Comparison of ENCODE assay signal across 8 mouse cellular contexts in genomic region chr3:88532689-88533511, GRCm38 (mm10). TPM values are rescaled to one million over a fixed set of nuclear protein-coding genes. Genes with fewer than 3 reads are reported as not detected.
DNase-seq lines count a peak whose midpoint lies in the region; ATAC-seq and TF ChIP-seq lines count a peak whose summit lies in the region.

No protein-coding gene starts in this region.

- peak overlapping the region; percentile 92 for H3K27ac ChIP-seq in hindbrain, postnatal 0 days
- H3K27ac ChIP-seq in midbrain, embryonic 10.5 days (replicated peaks) = peak overlapping the region; percentile 100

- peak overlapping the region; percentile 94 for H3K9ac ChIP-seq in hindbrain, postnatal 0 days (replicated peaks; ENCODE audit: low read length)

- H3K4me1 ChIP-seq in hindbrain, postnatal 0 days (ENCODE audit: insufficient read depth, low read length) = peaks cover 47% of the 10 kb centered on the region
- H3K4me1 ChIP-seq in midbrain, embryonic 10.5 days = peaks cover 73% of the 10 kb centered on the region

- H3K4me3 ChIP-seq in hindbrain, postnatal 0 days (ENCODE audit: low read length) = peak overlapping the region; percentile 66
- H3K4me3 ChIP-seq in midbrain, embryonic 10.5 days = peak overlapping the region; percentile 87

- no peak for TF ChIP-seq CTCF in hindbrain, postnatal 0 days (IDR thresholded peaks at IDR 0.05; ENCODE audit: low read depth)

- H3K4me2 ChIP-seq in hindbrain, postnatal 0 days (ENCODE audit: low read depth, low read length) = peak overlapping the region; percentile 87

- no peaks in the 10 kb centered on the region for H3K9me3 ChIP-seq in hindbrain, postnatal 0 days (ENCODE audit: low read length)
- no peaks in the 10 kb centered on the region for H3K9me3 ChIP-seq in midbrain, embryonic 10.5 days (replicated peaks)

- peaks cover 13% of the 10 kb centered on the region for H3K36me3 ChIP-seq in hindbrain, postnatal 0 days (ENCODE audit: insufficient read depth, low read length)
- peaks cover 38% of the 10 kb centered on the region for H3K36me3 ChIP-seq in midbrain, embryonic 10.5 days

- ATAC-seq in hindbrain, postnatal 0 days = peak; percentile 15

- peak; percentile 44 to 57 for DNase-seq in cerebellum, postnatal 14 days
- no peak for DNase-seq in cerebellum, adult 9-10 months
- peak; percentile 24 for DNase-seq in 3T3-L1 (ENCODE audit: low read depth, low spot score)
- peak; percentile 81 for DNase-seq in embryo, embryonic 9.5 days (ENCODE audit: extremely low spot score)
- peak; percentile 62 for DNase-seq in hindbrain, postnatal 0 days (ENCODE audit: low spot score)
- peak; percentile 81 for DNase-seq in midbrain, embryonic 10.5 days (ENCODE audit: low spot score)
- no peak for DNase-seq in frontal cortex, adult 2 months (ENCODE audit: extremely low spot score in 1 of 2, low spot score in 1 of 2)
- DNase-seq in layer of hippocampus, postnatal 25 days (ENCODE audit: extremely low spot score in 1 of 2, low spot score in 1 of 2) = no peak

- no peaks in the 10 kb centered on the region for H3K27me3 ChIP-seq in hindbrain, postnatal 0 days (ENCODE audit: insufficient read depth, low read length)
- no peaks in the 10 kb centered on the region for H3K27me3 ChIP-seq in midbrain, embryonic 10.5 days (ENCODE audit: low read depth, poor library complexity, severe bottlenecking)

- under 1% methylated on average over 35 of the region's 40 CpGs for WGBS in hindbrain, postnatal 0 days
- under 1% methylated on average over 40 of the region's 40 CpGs for WGBS in midbrain, embryonic 10.5 days

RNA-seq across cellular contexts. Expression of gene Mex3a, which starts 0.7 kb away (rescaled TPM):
- 52.3 and 54.5 TPM in 2 replicates for total RNA-seq in hindbrain, postnatal 0 days (2014; rRNA removed)
- 13.9 and 15.3 TPM in 2 replicates for polyA plus RNA-seq in hindbrain, postnatal 0 days (2015; fragmentation: Nextera tagmentation; extraction: Ambion mirVana)
- polyA plus RNA-seq in midbrain, embryonic 10.5 days (2016; fragmentation: Nextera tagmentation; extraction: Ambion mirVana) = 27.7 and 33.8 TPM in 2 replicates
- 4.5 and 4.7 TPM in 2 replicates for polyA plus RNA-seq in frontal cortex, adult 2 months (2012; rRNA removed)
- 1 to 10 TPM; 4.3 to 4.6 TPM for total RNA-seq in layer of hippocampus, postnatal 25 days (2021)

RNA-seq across cellular contexts. Expression of gene Rab25, which starts 15.2 kb away (rescaled TPM):
- not detected in 2 replicates for total RNA-seq in hindbrain, postnatal 0 days (2014; rRNA removed)
- 0.44 and 1.3 TPM in 2 replicates for polyA plus RNA-seq in hindbrain, postnatal 0 days (2015; fragmentation: Nextera tagmentation; extraction: Ambion mirVana)
- 0.49 and 0.79 TPM in 2 replicates for polyA plus RNA-seq in midbrain, embryonic 10.5 days (2016; fragmentation: Nextera tagmentation; extraction: Ambion mirVana)
- polyA plus RNA-seq in frontal cortex, adult 2 months (2012; rRNA removed) = 0.40 and 0.67 TPM in 2 replicates
- not detected for total RNA-seq in layer of hippocampus, postnatal 25 days (2021)

RNA-seq across cellular contexts. Expression of gene Lamtor2, which starts 20.0 kb away (rescaled TPM):
- 45.1 and 59.2 TPM in 2 replicates for total RNA-seq in hindbrain, postnatal 0 days (2014; rRNA removed)
- polyA plus RNA-seq in hindbrain, postnatal 0 days (2015; fragmentation: Nextera tagmentation; extraction: Ambion mirVana) = 189 and 198 TPM in 2 replicates
- polyA plus RNA-seq in midbrain, embryonic 10.5 days (2016; fragmentation: Nextera tagmentation; extraction: Ambion mirVana) = 175 and 192 TPM in 2 replicates
- 110 and 131 TPM in 2 replicates for polyA plus RNA-seq in frontal cortex, adult 2 months (2012; rRNA removed)
- 100 to 1,000 TPM in 1 of 2 experiments, 10 to 100 TPM in 1; 99.5 to 115 TPM for total RNA-seq in layer of hippocampus, postnatal 25 days (2021)

RNA-seq across cellular contexts. Expression of gene Ubqln4, which starts 20.7 kb away (rescaled TPM):
- 119 and 131 TPM in 2 replicates for total RNA-seq in hindbrain, postnatal 0 days (2014; rRNA removed)
- 29.4 and 29.8 TPM in 2 replicates for polyA plus RNA-seq in hindbrain, postnatal 0 days (2015; fragmentation: Nextera tagmentation; extraction: Ambion mirVana)
- polyA plus RNA-seq in midbrain, embryonic 10.5 days (2016; fragmentation: Nextera tagmentation; extraction: Ambion mirVana) = 71.1 and 74.1 TPM in 2 replicates
- polyA plus RNA-seq in frontal cortex, adult 2 months (2012; rRNA removed) = 97.4 and 102 TPM in 2 replicates
- 100 to 1,000 TPM; 113 to 114 TPM for total RNA-seq in layer of hippocampus, postnatal 25 days (2021)

RNA-seq across cellular contexts. Expression of gene Lmna, which starts 23.1 kb away (rescaled TPM):
- total RNA-seq in hindbrain, postnatal 0 days (2014; rRNA removed) = 59.7 and 60.8 TPM in 2 replicates
- 59.1 and 61.1 TPM in 2 replicates for polyA plus RNA-seq in hindbrain, postnatal 0 days (2015; fragmentation: Nextera tagmentation; extraction: Ambion mirVana)
- 13.5 and 18.3 TPM in 2 replicates for polyA plus RNA-seq in midbrain, embryonic 10.5 days (2016; fragmentation: Nextera tagmentation; extraction: Ambion mirVana)
- 52.5 and 53.9 TPM in 2 replicates for polyA plus RNA-seq in frontal cortex, adult 2 months (2012; rRNA removed)
- total RNA-seq in layer of hippocampus, postnatal 25 days (2021) = 10 to 100 TPM; 35.6 to 38.8 TPM

Comparison
In these comparisons a context has a peak if more than half of its experiments do, and no peak if none do; other contexts are left out.
1. DNase-seq: peak in cerebellum, postnatal 14 days (2 of 2), 3T3-L1 (single experiment), embryo, embryonic 9.5 days (single experiment), hindbrain, postnatal 0 days (single experiment) and midbrain, embryonic 10.5 days (single experiment); none in cerebellum, adult 9-10 months (single experiment), frontal cortex, adult 2 months (0 of 2) and layer of hippocampus, postnatal 25 days (0 of 2).